Mouse (Mus musculus) G1E (cell line): ENCODE measurements around the gene Focad. TPM values are rescaled to one million over a fixed set of nuclear protein-coding genes. Genes with fewer than 3 reads are reported as not detected.

Source experiments
- ATAC-seq: 2 replicates; pipeline ENCODE4 v1.8.0; 2016; ENCODE audit warnings: mild to moderate bottlenecking; ENCODE audit not compliant: insufficient number of reproducible peaks, poor library complexity, low FRiP score, severe bottlenecking; ENCODE audit errors: extremely low read depth
- DNase-seq: peaks from one replicate; pipeline ENCODE4 v3.0.0; 2012; ENCODE audit warnings: low spot score
- H3K27me3 ChIP-seq: 2 replicates; pipeline ENCODE4 v1.6.1; 2012; ENCODE audit warnings: mild to moderate bottlenecking, low read length, inconsistent platforms; ENCODE audit not compliant: insufficient read depth
- H3K36me3 ChIP-seq: replicated peaks from 2 replicates; pipeline ENCODE3; 2012; ENCODE audit warnings: mild to moderate bottlenecking, inconsistent platforms
- H3K4me1 ChIP-seq: 2 replicates; pipeline ENCODE4 v1.6.1; 2012; ENCODE audit warnings: low read depth, low read length, inconsistent platforms, mixed read lengths; ENCODE audit not compliant: insufficient read depth
- H3K4me3 ChIP-seq: 2 replicates; pipeline ENCODE4 v1.5.1; 2012; ENCODE audit warnings: low read depth, mild to moderate bottlenecking, inconsistent platforms, low read length, moderate library complexity, mixed read lengths
- H3K9me3 ChIP-seq: replicated peaks from 2 replicates; pipeline ENCODE4 v1.6.1; 2012; ENCODE audit warnings: inconsistent platforms
- CTCF ChIP-seq: IDR thresholded peaks from 2 replicates; pipeline ENCODE4 v1.5.1; 2012; ENCODE audit warnings: low read depth, low read length, inconsistent platforms, mixed read lengths
- GATA1 ChIP-seq: IDR thresholded peaks from 2 replicates; pipeline ENCODE4 v1.6.1; 2012; ENCODE audit warnings: borderline replicate concordance, low read length, inconsistent platforms, mixed read lengths
- GATA2 ChIP-seq: IDR thresholded peaks from 2 replicates; pipeline ENCODE4 v1.6.1; 2012; ENCODE audit warnings: low read depth, low read length, inconsistent platforms, borderline replicate concordance
- POLR2AphosphoS5 ChIP-seq: IDR thresholded peaks from 2 replicates; pipeline ENCODE4 v1.6.1; 2012; ENCODE audit warnings: low read depth, low read length, inconsistent platforms; ENCODE audit not compliant: insufficient replicate concordance
- TAL1 ChIP-seq: conservative IDR thresholded peaks from 2 replicates; pipeline ENCODE4 v1.6.1; 2012; ENCODE audit warnings: low read depth, low read length, inconsistent platforms, mixed read lengths
- polyA plus RNA-seq: library from polyadenylated mRNA; stranded (reverse); fragments of >175 nt; gene quantifications from 2 replicates; pipeline ENCODE4 v1.2.3, GENCODE M21; 2012
- total RNA-seq, 2 experiments: library from RNA; stranded (forward) in 1 of 2; stranded (reverse) in 1 of 2; fragments of 200-1000 nt in 1 of 2; fragments of >200 nt in 1 of 2; fragmentation: Nextera tagmentation in 1 of 2; gene quantifications; 2 replicates each; pipeline ENCODE4 v1.2.3; 2014 to 2017

Gene Focad
- total and polyA plus RNA-seq, 3 experiments = 5.2 to 31.6 (median 21.6) TPM

DNA sequence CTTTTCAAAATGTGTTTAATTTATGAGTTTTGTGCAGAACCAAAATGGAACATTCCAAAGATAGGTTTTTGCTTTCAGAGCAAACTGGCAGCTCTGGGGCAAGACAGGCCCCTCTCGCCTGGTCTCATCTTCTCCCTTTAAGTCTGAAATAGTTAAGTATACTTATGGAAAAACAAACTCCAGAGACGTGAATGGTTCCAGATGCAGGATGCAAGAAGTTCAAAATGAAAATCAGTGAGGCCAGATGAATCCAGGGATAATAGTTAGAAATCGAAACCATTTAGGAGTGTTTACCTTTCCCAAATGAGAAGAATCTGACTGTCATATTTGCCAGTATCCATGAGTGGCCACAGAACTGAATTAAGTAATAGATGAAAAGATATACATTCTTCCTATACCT, 342.7 kb downstream of the Focad start:
- no peak for ATAC-seq
- Histone ChIP-seq H3K4me3 (no peak overlapping the region), H3K36me3 (no peaks in the 10 kb centered on the region)

DNA sequence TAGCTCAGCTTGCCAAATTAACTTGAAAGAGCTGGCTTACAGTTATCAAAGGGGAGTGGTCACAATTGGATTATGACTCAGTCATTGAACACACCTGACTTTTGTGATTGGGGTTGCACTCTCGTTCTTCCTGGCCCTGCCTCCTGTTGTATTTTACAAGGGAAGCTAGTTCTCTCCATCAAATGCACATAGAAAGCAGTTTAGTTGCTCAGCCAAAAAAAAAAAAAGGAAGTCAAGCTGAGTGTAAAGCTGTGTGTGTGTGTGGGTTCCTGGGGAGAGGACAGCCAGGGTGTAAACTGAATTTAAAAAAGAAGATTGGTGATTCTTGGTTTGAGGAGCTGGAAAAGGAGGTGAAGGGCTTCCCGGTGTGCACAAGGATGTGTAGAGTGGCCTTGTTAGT, 343.5 kb downstream of the Focad start:
- ATAC-seq = no peak
- peaks cover 2% of the 10 kb centered on the region; the same call in 1 of the 2 replicates for H3K27me3 ChIP-seq
- H3K36me3 ChIP-seq = no peaks in the 10 kb centered on the region
- H3K9me3 ChIP-seq = no peaks in the 10 kb centered on the region
- H3K4me1 ChIP-seq = 0 out of 2 replicates have a peak, but pooled peaks cover 2% of the 10 kb centered on the region
- TF ChIP-seq GATA1 = no peak
- TF ChIP-seq GATA2 = no peak
- H3K4me3 ChIP-seq = no peak overlapping the region
- no peak for DNase-seq

More for the DNA sequence above, 342.7 kb downstream of the Focad start:
- no peak for DNase-seq
- peaks cover 2% of the 10 kb centered on the region; the same call in 1 of the 2 replicates for H3K27me3 ChIP-seq
- H3K9me3 ChIP-seq = no peaks in the 10 kb centered on the region
- 0 out of 2 replicates have a peak, but pooled peaks cover 2% of the 10 kb centered on the region for H3K4me1 ChIP-seq
- TF ChIP-seq TAL1 (no peak), CTCF (no peak), POLR2AphosphoS5 (no peak), GATA2 (no peak), GATA1 (no peak)

DNA sequence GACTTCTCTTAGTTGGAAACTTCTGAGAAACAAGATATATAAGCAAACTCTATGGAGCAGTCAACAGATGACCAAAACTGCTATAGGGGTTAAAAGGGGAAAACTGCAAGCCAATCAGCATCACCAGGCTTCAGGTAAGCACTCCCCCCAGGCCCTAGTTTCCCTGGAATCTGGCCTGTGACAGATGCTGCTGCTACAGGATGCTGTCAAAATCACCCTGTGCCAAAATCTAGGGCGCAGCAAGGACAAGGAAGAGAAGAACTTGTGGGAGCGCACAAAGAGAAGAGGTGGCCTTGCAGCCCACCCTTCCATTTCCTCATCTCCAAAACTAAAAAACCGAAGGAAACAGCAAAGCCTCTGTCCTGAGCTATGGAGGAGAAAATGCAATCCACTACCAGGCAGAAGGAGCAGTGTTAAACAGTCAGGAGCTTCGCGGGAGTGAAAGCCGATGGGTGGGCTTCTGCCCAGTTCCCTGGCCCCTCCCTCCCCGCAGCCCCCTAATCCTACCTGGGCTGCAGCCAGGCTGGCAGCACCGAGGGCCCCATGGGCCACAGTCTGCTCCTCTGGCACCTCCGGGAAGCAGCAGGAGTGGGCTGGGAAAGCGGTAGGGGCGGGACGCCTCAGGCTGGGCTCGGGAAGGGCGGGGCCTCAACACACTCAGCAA, 344.0 kb downstream of the Focad start, which contains the start of gene Hacd4:
Hacd4 (minus strand) TSS at position 603 of the 664 bp plus-strand sequence.
- no peak within 1 kb of the TSS for H3K4me3 ChIP-seq

DNA sequence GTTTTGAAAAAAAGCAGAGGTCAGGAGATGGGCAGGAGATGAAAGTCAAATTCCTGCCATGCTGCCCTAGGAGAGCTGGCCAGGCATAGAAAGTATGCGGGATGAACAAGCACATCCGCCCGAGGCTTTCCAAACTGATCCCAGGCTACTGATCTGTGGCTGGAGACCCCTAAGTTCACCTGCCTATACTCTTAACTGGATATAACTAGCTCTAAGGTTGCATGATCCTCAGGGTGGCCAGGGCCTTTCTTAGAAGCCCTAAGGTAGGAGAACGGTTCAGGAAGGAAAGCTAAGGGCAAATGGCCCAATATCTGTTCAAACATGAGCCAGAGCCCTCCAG, 344.5 kb downstream of the Focad start:
- Histone ChIP-seq H3K27me3 (peaks cover 2% of the 10 kb centered on the region; the same call in 1 of the 2 replicates), H3K4me1 (0 out of 2 replicates have a peak, but pooled peaks cover 2% of the 10 kb centered on the region), H3K36me3 (no peaks in the 10 kb centered on the region), H3K4me3 (no peak overlapping the region), H3K9me3 (no peaks in the 10 kb centered on the region)
- no peak for ATAC-seq
- TF ChIP-seq CTCF = no peak
- TF ChIP-seq GATA2 = no peak
- TF ChIP-seq TAL1 = no peak
- no peak for TF ChIP-seq POLR2AphosphoS5
- TF ChIP-seq GATA1 = no peak
- DNase-seq = no peak

More for the DNA sequence above, 344.0 kb downstream of the Focad start, which contains the start of gene Hacd4:
- peaks cover 2% of the 10 kb centered on the region; the same call in 1 of the 2 replicates for H3K27me3 ChIP-seq
- H3K4me1 ChIP-seq = 0 out of 2 replicates have a peak, but pooled peaks cover 2% of the 10 kb centered on the region
- ATAC-seq (no peak), DNase-seq (no peak)
- TF ChIP-seq TAL1 (no peak), CTCF (no peak), GATA1 (no peak), GATA2 (no peak), POLR2AphosphoS5 (no peak)
- no peaks in the 10 kb centered on the region for H3K36me3 ChIP-seq
- no peaks in the 10 kb centered on the region for H3K9me3 ChIP-seq

DNA sequence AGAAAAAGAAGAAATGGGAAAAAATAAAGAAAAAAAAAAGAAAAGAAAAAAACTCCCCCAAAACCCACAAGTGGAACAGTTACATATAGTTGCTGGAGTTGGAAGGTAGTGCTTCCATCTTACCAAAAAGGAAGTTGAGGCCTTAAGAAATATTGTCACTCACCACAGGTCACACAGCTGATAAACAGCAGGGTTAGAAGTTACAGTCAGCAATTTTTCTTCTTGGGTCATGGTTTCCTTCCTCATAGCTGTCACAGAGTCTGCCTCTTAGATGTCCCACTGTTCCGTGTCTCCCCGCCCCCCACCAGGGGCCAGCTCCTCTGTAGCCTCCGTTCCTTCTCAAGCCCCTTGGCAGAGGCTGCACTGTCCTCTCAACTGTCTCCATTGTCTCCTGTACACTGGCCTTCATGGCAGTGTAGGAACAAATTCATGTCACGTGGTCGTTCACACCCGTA, 345.3 kb downstream of the Focad start:
- Histone ChIP-seq H3K9me3 (no peaks in the 10 kb centered on the region), H3K4me3 (no peak overlapping the region), H3K36me3 (no peaks in the 10 kb centered on the region), H3K27me3 (peaks cover 2% of the 10 kb centered on the region; the same call in 1 of the 2 replicates), H3K4me1 (0 out of 2 replicates have a peak, but pooled peaks cover 2% of the 10 kb centered on the region)
- TF ChIP-seq POLR2AphosphoS5 (no peak), CTCF (no peak), GATA2 (no peak), TAL1 (no peak), GATA1 (no peak)
- peak; percentile 34; the same call in 1 of the 2 replicates for ATAC-seq
- no peak for DNase-seq

DNA sequence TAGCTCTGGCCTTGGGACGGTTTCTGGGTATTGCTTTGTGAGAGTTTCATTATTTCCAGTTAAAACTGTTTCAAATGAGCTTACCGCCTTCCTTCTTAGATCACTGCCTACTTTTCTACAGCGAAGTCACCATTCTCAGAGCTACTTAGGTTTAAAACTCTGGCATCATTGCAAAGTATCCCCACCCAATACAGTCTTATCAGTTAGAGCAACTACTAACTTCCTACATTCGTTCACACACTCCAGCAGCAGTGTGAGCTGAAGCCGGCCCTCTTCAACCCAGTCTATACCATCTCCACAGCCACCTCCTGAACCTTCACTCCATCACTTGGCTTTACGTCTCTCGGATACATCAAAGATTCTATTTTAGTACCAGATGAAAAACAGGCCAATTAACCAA, 346.4 kb downstream of the Focad start:
- H3K4me1 ChIP-seq = 0 out of 2 replicates have a peak, but pooled peaks cover 2% of the 10 kb centered on the region
- DNase-seq (no peak), ATAC-seq (no peak)
- no peak for TF ChIP-seq GATA1
- no peak for TF ChIP-seq POLR2AphosphoS5
- no peak for TF ChIP-seq GATA2
- TF ChIP-seq TAL1 = no peak
- H3K27me3 ChIP-seq = peaks cover 2% of the 10 kb centered on the region; the same call in 1 of the 2 replicates
- no peaks in the 10 kb centered on the region for H3K9me3 ChIP-seq
- H3K4me3 ChIP-seq = no peak overlapping the region
- H3K36me3 ChIP-seq = no peaks in the 10 kb centered on the region
